Mouse (Mus musculus): ENCODE results near the gene Slc24a1.

- TF ChIP-seq GATA1 (IDR thresholded peaks at IDR 0.05; ENCODE audit: borderline replicate concordance, low read length) (no peak), CTCF (IDR thresholded peaks at IDR 0.05; ENCODE audit: low read depth, low read length) (no peak), POLR2AphosphoS5 (IDR thresholded peaks at IDR 0.05; ENCODE audit: insufficient replicate concordance, low read depth, low read length) (no peak)
Observed at GRCm38 (mm10) chr9:64943997-64944396, 7.4 kb downstream of the Slc24a1 start.

Data from G1E (cell line).